Mouse (Mus musculus) left cerebral cortex, adult 11 months (tissue): ENCODE data around the gene Slc17a8.
"Not testable (repeated sequence)": the region's sequence is repeated elsewhere in the genome, so short reads cannot be mapped to it uniquely, and the experiment has no call there.

ENCODE experiments used
- DNase-seq: peaks from one replicate; pipeline ENCODE4 v3.0.0; 2022; ENCODE audit warnings: low spot score

Slc17a8 gene

GRCm38 (mm10) chr10:89621129-89621528 is at the start of gene Slc17a8:
TSS of gene Slc17a8 (minus strand) at chr10:89621253.
- DNase-seq = no peak

GRCm38 (mm10) chr10:89670371-89670770 is 49.3 kb upstream of the Slc17a8 start:
- not testable (repeated sequence) for DNase-seq

GRCm38 (mm10) chr10:89667571-89667970 is 46.5 kb upstream of the Slc17a8 start:
- no peak for DNase-seq

- no peak for DNase-seq
Measured at GRCm38 (mm10) chr10:89665679-89666078, 44.6 kb upstream of the Slc17a8 start.

GRCm38 (mm10) chr10:89664977-89665645 is 44.1 kb upstream of the Slc17a8 start:
- DNase-seq = no peak

- DNase-seq = no peak
Measured at GRCm38 (mm10) chr10:89656366-89656765, 35.3 kb upstream of the Slc17a8 start.

- no peak for DNase-seq
Measured at GRCm38 (mm10) chr10:89652912-89653311, 31.9 kb upstream of the Slc17a8 start.

GRCm38 (mm10) chr10:89651691-89652090 is 30.6 kb upstream of the Slc17a8 start:
- DNase-seq = no peak

GRCm38 (mm10) chr10:89646918-89647317 is 25.9 kb upstream of the Slc17a8 start:
- DNase-seq = no peak

GRCm38 (mm10) chr10:89637001-89637400 is 15.9 kb upstream of the Slc17a8 start:
- DNase-seq = no peak

- no peak for DNase-seq
Measured at GRCm38 (mm10) chr10:89635018-89635417, 14.0 kb upstream of the Slc17a8 start.

GRCm38 (mm10) chr10:89633736-89634426 is 12.8 kb upstream of the Slc17a8 start:
- DNase-seq = no peak

GRCm38 (mm10) chr10:89633121-89633520 is 12.1 kb upstream of the Slc17a8 start:
- DNase-seq = no peak

GRCm38 (mm10) chr10:89631831-89632230 is 10.8 kb upstream of the Slc17a8 start:
- DNase-seq = no peak

- DNase-seq = no peak
Measured at GRCm38 (mm10) chr10:89630564-89630963, 9.5 kb upstream of the Slc17a8 start.

- peak; percentile 40 for DNase-seq
Measured at GRCm38 (mm10) chr10:89630052-89630451, 9.0 kb upstream of the Slc17a8 start.

GRCm38 (mm10) chr10:89626714-89627113 is 5.7 kb upstream of the Slc17a8 start:
- no peak for DNase-seq

GRCm38 (mm10) chr10:89624196-89624595 is 3.1 kb upstream of the Slc17a8 start:
- no peak for DNase-seq

GRCm38 (mm10) chr10:89599311-89599710 is 21.7 kb downstream of the Slc17a8 start:
- no peak for DNase-seq

- DNase-seq = no peak
Measured at GRCm38 (mm10) chr10:89597275-89597674, 23.8 kb downstream of the Slc17a8 start.

GRCm38 (mm10) chr10:89595935-89596334 is 25.1 kb downstream of the Slc17a8 start:
- DNase-seq = no peak

- no peak for DNase-seq
Measured at GRCm38 (mm10) chr10:89595514-89595913, 25.5 kb downstream of the Slc17a8 start.

GRCm38 (mm10) chr10:89594309-89594708 is 26.7 kb downstream of the Slc17a8 start:
- DNase-seq = no peak

GRCm38 (mm10) chr10:89592797-89593196 is 28.3 kb downstream of the Slc17a8 start:
- DNase-seq = no peak
